Mouse (Mus musculus): ENCODE results near the gene Cers3. TPM values are rescaled to one million over a fixed set of nuclear protein-coding genes. Genes with fewer than 3 reads are reported as not detected.

The Cers3 gene
- total and polyA plus RNA-seq, 3 experiments, result 0.01 to 0.11 TPM; not detected in 1

- no peak overlapping the region for H3K4me3 ChIP-seq (ENCODE audit: low read depth, low read length)
- H3K4me1 ChIP-seq (ENCODE audit: insufficient read depth, low read depth, low read length), result no peaks in the 10 kb centered on the region
- ATAC-seq (ENCODE audit: extremely low read depth, insufficient number of reproducible peaks, low FRiP score, poor library complexity, severe bottlenecking), result no peak
- H3K9me3 ChIP-seq (replicated peaks), result no peaks in the 10 kb centered on the region
- H3K36me3 ChIP-seq (replicated peaks), result no peaks in the 10 kb centered on the region
- no peak for DNase-seq (ENCODE audit: low spot score)
- no peaks in the 10 kb centered on the region for H3K27me3 ChIP-seq (ENCODE audit: insufficient read depth, low read length)
- TF ChIP-seq GATA1 (IDR thresholded peaks at IDR 0.05; ENCODE audit: borderline replicate concordance, low read length), result no peak
- no peak for TF ChIP-seq CTCF (IDR thresholded peaks at IDR 0.05; ENCODE audit: low read depth, low read length)
Observed at GRCm38 (mm10) chr7:66737418-66737817, 5.9 kb upstream of the Cers3 start.

DNA sequence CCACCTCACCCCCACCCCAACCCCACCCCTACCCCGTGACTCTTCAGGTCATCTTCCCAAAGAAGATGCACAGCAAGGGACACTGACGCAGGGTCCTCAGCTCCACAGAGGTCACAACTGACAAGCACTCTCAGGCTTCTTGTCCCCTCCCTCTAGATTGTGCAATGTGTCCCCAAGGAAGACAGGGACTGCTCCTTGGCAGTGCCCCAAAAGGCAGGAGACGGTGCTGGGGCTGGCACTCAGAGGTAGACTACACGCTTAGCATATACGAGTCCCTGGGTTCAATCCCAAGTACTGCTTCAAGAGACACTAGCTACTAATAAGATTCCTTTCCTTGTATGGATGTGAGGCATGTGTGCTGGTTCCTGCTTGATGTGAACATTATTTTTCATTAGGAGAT, 2.3 kb upstream of the Cers3 start:
- no peak for ATAC-seq (ENCODE audit: extremely low read depth, insufficient number of reproducible peaks, low FRiP score, poor library complexity, severe bottlenecking)
- Histone ChIP-seq H3K4me3 (ENCODE audit: low read depth, low read length) (no peak overlapping the region), H3K9me3 (replicated peaks) (no peaks in the 10 kb centered on the region), H3K36me3 (replicated peaks) (no peaks in the 10 kb centered on the region), H3K4me1 (ENCODE audit: insufficient read depth, low read depth, low read length) (peaks cover under 1% of the 10 kb centered on the region; the same call in 1 of the 2 replicates), H3K27me3 (ENCODE audit: insufficient read depth, low read length) (no peaks in the 10 kb centered on the region)
- DNase-seq (ENCODE audit: low spot score), result no peak
- TF ChIP-seq GATA2 (IDR thresholded peaks at IDR 0.05; ENCODE audit: borderline replicate concordance, low read depth, low read length) (no peak), TAL1 (conservative IDR thresholded peaks at IDR 0.05; ENCODE audit: low read depth, low read length) (no peak), POLR2AphosphoS5 (IDR thresholded peaks at IDR 0.05; ENCODE audit: insufficient replicate concordance, low read depth, low read length) (no peak), CTCF (IDR thresholded peaks at IDR 0.05; ENCODE audit: low read depth, low read length) (no peak), GATA1 (IDR thresholded peaks at IDR 0.05; ENCODE audit: borderline replicate concordance, low read length) (no peak)

DNA sequence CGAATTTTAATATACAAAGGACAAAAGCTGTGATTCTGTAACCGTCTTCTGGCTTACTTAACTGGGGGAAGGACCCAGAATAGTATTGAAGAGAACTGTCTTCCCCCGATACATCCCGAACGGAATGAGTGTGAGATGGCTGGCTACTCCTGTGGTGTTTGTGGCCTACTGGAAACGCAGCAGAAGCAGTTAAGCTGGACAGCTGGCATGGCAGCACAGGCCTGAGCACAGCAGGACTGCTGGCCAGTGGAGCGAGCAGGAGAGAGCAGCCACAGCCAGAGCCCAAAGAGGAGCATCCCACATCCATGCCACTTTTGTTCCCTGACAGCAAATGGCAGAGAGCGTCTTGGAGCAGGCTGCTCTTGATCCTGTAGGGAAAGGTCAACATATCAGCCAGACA, 1.9 kb upstream of the Cers3 start:
- Histone ChIP-seq H3K4me1 (ENCODE audit: insufficient read depth, low read depth, low read length) (peaks cover 1% of the 10 kb centered on the region; the same call in 1 of the 2 replicates), H3K4me3 (ENCODE audit: low read depth, low read length) (no peak overlapping the region), H3K36me3 (replicated peaks) (no peaks in the 10 kb centered on the region), H3K9me3 (replicated peaks) (no peaks in the 10 kb centered on the region), H3K27me3 (ENCODE audit: insufficient read depth, low read length) (no peaks in the 10 kb centered on the region)
- DNase-seq (ENCODE audit: low spot score), result no peak
- ATAC-seq (ENCODE audit: extremely low read depth, insufficient number of reproducible peaks, low FRiP score, poor library complexity, severe bottlenecking), result no peak
- TF ChIP-seq CTCF (IDR thresholded peaks at IDR 0.05; ENCODE audit: low read depth, low read length) (no peak), GATA2 (IDR thresholded peaks at IDR 0.05; ENCODE audit: borderline replicate concordance, low read depth, low read length) (no peak), TAL1 (conservative IDR thresholded peaks at IDR 0.05; ENCODE audit: low read depth, low read length) (no peak), POLR2AphosphoS5 (IDR thresholded peaks at IDR 0.05; ENCODE audit: insufficient replicate concordance, low read depth, low read length) (no peak), GATA1 (IDR thresholded peaks at IDR 0.05; ENCODE audit: borderline replicate concordance, low read length) (no peak)

DNA sequence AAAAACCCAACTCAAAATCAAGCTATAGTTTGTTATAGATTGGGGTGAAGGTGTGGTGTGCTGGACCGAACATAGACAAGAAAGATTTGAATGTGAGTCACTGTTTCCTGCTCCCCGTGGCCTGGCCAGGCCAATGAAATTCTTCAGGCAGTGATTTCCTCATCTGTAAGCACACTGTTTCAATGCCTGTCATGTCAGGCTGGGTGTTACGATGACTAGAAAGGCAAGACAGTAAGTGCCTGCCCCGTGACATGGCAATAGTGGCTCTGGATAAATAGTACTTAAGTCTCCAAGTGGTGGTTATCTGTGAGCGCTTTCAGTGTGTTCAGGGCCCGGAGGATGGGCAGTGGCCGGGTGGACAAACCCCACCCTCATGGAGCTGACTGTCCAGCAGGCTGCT, 3.7 kb downstream of the Cers3 start:
- ATAC-seq (ENCODE audit: extremely low read depth, insufficient number of reproducible peaks, low FRiP score, poor library complexity, severe bottlenecking) (no peak), DNase-seq (ENCODE audit: low spot score) (no peak)
- TF ChIP-seq GATA1 (IDR thresholded peaks at IDR 0.05; ENCODE audit: borderline replicate concordance, low read length) (no peak), CTCF (IDR thresholded peaks at IDR 0.05; ENCODE audit: low read depth, low read length) (no peak), TAL1 (conservative IDR thresholded peaks at IDR 0.05; ENCODE audit: low read depth, low read length) (no peak), GATA2 (IDR thresholded peaks at IDR 0.05; ENCODE audit: borderline replicate concordance, low read depth, low read length) (no peak), POLR2AphosphoS5 (IDR thresholded peaks at IDR 0.05; ENCODE audit: insufficient replicate concordance, low read depth, low read length) (no peak)
- H3K9me3 ChIP-seq (replicated peaks), result no peaks in the 10 kb centered on the region
- no peaks in the 10 kb centered on the region for H3K27me3 ChIP-seq (ENCODE audit: insufficient read depth, low read length)
- H3K36me3 ChIP-seq (replicated peaks), result no peaks in the 10 kb centered on the region
- no peak overlapping the region for H3K4me3 ChIP-seq (ENCODE audit: low read depth, low read length)
- peaks cover 1% of the 10 kb centered on the region; the same call in 1 of the 2 replicates for H3K4me1 ChIP-seq (ENCODE audit: insufficient read depth, low read depth, low read length)

DNA sequence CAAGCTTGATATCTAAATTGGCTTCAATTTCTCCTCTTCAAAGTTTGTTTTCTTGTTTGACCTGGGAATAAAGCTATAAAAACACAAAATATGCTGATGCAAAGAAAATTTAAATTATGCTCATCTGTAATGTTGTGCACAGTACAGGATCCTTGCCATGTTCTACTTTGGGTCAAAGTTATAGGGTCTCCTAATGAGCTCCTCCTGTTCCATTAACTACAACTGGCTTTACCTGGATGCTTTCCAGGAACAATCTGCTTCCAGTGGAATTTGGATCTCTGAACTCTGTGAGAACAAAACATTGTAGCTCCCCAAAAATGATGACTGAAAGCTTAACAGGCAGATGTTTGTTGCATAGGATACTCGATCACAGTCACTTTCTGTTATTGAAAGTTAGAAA, 6.7 kb downstream of the Cers3 start:
- TF ChIP-seq TAL1 (conservative IDR thresholded peaks at IDR 0.05; ENCODE audit: low read depth, low read length), result no peak
- no peak for TF ChIP-seq CTCF (IDR thresholded peaks at IDR 0.05; ENCODE audit: low read depth, low read length)
- no peak for TF ChIP-seq GATA1 (IDR thresholded peaks at IDR 0.05; ENCODE audit: borderline replicate concordance, low read length)
- TF ChIP-seq GATA2 (IDR thresholded peaks at IDR 0.05; ENCODE audit: borderline replicate concordance, low read depth, low read length), result no peak
- no peak for TF ChIP-seq POLR2AphosphoS5 (IDR thresholded peaks at IDR 0.05; ENCODE audit: insufficient replicate concordance, low read depth, low read length)
- H3K36me3 ChIP-seq (replicated peaks), result no peaks in the 10 kb centered on the region
- H3K4me1 ChIP-seq (ENCODE audit: insufficient read depth, low read depth, low read length), result peaks cover 1% of the 10 kb centered on the region; the same call in 1 of the 2 replicates
- peaks cover 2% of the 10 kb centered on the region; the same call in 1 of the 2 replicates for H3K27me3 ChIP-seq (ENCODE audit: insufficient read depth, low read length)
- DNase-seq (ENCODE audit: low spot score) (no peak), ATAC-seq (ENCODE audit: extremely low read depth, insufficient number of reproducible peaks, low FRiP score, poor library complexity, severe bottlenecking) (no peak)
- H3K9me3 ChIP-seq (replicated peaks), result no peaks in the 10 kb centered on the region
- H3K4me3 ChIP-seq (ENCODE audit: low read depth, low read length), result no peak overlapping the region

DNA sequence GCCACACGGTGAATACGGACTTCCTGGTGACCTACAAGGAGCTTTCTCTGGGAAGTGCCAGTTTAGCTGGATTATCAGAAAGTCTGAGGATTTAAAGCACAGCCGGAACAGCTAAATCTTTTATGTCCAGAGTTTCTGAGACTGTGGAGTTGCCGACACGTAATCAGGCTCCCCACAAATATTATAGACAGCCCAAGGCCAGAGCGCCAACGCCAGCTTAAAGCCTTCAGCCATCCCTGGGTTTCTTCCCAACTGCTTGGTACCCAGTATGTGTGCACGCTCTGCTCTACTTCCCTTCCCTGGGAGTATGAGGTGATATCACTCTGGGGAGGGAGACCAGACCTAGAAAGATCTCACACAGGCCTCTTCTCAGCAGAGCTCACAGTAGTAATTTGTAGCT, 10.5 kb downstream of the Cers3 start:
- H3K36me3 ChIP-seq (replicated peaks), result no peaks in the 10 kb centered on the region
- no peaks in the 10 kb centered on the region for H3K4me1 ChIP-seq (ENCODE audit: insufficient read depth, low read depth, low read length)
- H3K9me3 ChIP-seq (replicated peaks), result no peaks in the 10 kb centered on the region
- no peak for ATAC-seq (ENCODE audit: extremely low read depth, insufficient number of reproducible peaks, low FRiP score, poor library complexity, severe bottlenecking)
- H3K27me3 ChIP-seq (ENCODE audit: insufficient read depth, low read length), result peaks cover 2% of the 10 kb centered on the region; the same call in 1 of the 2 replicates
- H3K4me3 ChIP-seq (ENCODE audit: low read depth, low read length), result no peak overlapping the region
- DNase-seq (ENCODE audit: low spot score), result no peak
- TF ChIP-seq TAL1 (conservative IDR thresholded peaks at IDR 0.05; ENCODE audit: low read depth, low read length), result no peak
- TF ChIP-seq GATA1 (IDR thresholded peaks at IDR 0.05; ENCODE audit: borderline replicate concordance, low read length), result no peak
- TF ChIP-seq GATA2 (IDR thresholded peaks at IDR 0.05; ENCODE audit: borderline replicate concordance, low read depth, low read length), result no peak
- no peak for TF ChIP-seq POLR2AphosphoS5 (IDR thresholded peaks at IDR 0.05; ENCODE audit: insufficient replicate concordance, low read depth, low read length)
- TF ChIP-seq CTCF (IDR thresholded peaks at IDR 0.05; ENCODE audit: low read depth, low read length), result no peak

Measured in G1E (cell line).